Mouse (Mus musculus) kidney, postnatal 4 days (tissue): ENCODE results near the gene Slc22a2.
"Not testable (repeated sequence)": the region's sequence is repeated elsewhere in the genome, so short reads cannot be mapped to it uniquely, and the experiment has no call there.

Source experiments
- DNase-seq, 2 experiments: peaks; one replicate each; pipeline ENCODE4 v3.0.0; 2021; ENCODE audit warnings: mixed read lengths in 2 of 2

Slc22a2 gene

DNA sequence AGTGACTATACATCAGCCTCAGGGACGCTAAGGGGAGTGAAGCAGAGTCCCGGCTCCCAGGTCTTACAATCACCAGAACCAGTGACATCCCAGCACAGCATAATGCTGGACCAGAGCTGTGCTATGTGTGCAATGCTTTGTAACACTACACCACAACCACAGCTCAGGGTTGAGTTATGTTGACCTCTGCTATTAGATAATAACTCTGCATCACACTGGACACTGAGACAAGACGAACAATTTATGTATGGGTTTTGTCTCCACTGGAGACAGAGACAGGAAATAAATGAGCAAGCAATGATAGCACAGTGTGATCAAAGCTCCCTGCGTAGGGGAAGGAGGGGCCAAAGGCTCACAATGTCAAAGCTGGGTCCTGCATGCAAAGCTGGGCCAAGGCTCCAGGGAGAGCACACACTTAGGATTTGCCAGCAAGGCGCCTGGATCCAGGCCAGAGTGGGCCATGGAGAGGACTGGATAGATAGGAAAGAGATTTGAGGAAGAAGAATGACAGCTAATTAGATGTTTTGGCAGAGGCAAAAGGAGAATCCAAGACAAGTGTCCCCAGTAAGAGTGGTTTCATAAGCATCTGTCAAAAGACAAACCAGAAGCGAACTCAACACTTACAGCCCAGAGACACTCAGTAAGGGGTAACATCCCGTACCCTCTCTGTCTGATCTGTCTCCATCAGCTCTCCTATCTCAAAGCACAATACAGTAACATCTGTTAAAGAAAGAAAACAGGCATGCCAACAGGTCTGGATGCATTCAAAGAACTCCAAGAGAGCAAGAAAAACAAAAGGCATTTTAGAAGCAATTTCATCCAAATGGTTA is 48.1 kb downstream of the Slc22a2 start:
- DNase-seq, result peak; percentile 76 to 80

DNA sequence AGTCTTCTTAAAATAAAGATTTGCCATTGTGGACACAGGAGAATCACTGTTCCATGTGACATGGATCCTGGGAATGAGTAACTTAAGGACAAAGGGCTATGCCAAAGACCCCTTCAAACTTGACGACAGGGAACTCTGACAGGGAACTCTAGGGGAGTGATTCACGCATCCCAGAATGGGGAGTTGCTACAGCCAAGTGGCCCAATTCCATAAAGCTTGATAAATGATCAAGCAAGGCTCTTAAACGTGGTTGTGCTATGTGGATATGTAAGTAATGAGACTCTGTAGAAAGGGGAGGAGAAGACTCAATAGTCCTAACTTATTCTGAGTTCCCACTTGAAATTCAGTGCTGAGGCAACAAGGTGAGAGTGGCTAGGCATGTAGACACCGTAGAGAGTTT is 50.9 kb downstream of the Slc22a2 start:
- DNase-seq, result peak in 1 of 2 experiments; percentile 15

DNA sequence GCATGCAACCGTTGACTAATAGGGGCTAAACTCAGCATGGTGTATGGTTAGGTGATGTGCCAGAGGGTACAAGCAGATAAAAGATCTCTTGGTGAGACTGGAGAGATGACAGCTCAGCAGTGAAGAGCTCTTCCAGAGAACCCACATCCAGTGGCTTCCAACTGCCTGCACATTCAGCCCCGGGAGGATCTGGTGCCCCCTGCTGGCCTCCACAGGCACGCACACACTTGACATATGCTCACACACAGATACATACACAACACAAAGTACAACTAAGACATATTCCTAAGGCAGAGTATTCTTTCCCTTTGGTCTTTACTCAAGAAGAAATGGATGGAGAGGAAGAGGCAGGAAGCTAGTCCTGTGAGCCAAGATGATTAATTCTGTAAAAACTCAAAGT is 55.7 kb downstream of the Slc22a2 start:
- DNase-seq, result no peak

DNA sequence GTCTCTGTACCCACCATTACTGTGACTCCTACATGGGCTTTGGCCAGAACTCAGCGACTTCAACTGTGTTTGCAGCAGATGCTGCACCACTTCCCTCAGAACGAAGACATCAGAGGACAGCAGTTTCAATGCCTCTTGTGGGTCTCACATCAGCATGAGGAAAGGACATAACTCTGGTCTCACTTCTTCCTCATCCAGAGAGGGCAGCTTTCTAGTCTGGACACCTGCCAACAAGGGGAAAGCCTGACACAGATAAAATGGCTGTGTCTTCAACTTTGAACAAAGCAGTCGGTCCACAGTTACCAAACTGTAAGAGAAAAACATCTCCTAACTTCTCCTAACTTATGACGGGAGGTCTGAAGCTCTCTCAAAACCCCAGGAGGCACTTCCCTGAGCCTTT is 57.2 kb downstream of the Slc22a2 start:
- DNase-seq, result no peak

DNA sequence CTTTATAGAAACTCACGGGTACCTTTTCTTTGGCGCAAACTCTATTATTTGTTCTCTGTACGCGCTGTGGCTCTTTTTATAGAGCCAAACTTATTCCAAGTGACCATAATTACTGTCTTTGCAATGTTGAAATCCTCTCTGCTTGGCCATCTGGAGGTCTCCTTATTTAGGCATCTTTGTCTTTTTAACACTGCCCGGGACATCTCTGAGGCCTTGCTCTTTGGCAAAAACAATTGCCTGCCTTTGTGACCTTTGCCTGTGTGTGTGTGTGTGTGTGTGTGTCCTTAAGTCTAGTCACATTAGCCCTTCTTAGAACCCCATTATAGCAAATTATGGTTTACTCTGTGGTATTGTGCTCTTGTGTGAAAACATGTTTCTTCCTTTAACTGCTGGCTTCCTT is 61.5 kb downstream of the Slc22a2 start:
- DNase-seq, result no peak

DNA sequence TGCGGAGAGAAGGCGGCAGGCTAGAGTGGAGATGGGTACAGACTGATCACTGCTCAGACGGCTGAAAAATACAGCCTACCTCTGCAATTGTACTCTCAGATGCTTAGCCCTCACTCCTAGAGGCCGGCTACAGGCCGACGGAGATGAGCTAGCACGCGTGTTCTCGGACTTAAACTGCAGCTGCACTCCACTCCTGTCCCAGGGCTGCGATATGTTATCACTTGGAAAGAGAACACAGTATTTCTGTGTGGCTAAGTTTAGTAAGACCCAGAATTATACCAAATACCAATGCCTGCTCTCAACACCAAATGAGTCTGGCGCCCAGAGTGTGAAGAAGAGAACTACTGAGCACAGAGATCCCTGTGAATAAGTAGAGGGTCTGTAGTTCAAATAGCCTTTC is 68.7 kb downstream of the Slc22a2 start:
- DNase-seq, result no peak

DNA sequence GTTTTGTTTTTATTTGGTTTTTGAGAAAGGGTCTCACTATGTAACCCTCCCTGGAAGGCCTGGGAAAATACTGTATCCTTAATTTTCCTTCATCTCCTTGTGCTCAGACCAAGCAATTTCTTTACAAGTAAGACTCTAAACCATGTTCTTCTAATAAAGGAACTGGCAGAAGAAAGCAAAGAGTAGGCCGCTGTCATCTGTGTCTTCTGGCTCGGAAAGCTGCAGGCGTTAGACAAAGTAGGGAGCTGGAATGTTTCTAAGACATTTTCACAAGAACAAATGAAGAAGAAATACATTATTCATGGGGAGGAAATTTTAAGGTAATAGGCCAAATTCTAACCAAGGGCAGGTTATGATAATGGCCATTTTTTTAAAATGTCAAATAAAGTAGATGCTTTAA is 70.1 kb downstream of the Slc22a2 start:
- DNase-seq, result no peak

DNA sequence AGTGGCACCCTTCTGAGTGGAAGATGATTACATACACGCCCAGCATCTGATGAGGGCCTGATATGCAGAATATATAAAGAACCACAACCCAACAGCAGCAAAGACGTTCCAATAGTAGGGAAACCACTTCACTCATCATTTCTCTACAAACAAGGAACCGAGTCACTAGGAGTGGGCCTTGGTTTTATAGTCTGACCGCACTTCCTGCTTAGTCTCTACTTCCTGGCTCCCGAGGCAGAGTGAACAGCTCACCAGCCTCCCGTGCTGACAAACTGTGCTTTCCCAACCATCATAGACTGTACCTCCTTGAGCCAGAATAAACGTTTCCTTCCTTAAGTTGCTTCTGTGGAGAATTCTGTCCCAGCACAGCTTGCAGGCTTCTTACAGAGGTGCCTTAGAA is 71.9 kb downstream of the Slc22a2 start:
- DNase-seq, result no peak

DNA sequence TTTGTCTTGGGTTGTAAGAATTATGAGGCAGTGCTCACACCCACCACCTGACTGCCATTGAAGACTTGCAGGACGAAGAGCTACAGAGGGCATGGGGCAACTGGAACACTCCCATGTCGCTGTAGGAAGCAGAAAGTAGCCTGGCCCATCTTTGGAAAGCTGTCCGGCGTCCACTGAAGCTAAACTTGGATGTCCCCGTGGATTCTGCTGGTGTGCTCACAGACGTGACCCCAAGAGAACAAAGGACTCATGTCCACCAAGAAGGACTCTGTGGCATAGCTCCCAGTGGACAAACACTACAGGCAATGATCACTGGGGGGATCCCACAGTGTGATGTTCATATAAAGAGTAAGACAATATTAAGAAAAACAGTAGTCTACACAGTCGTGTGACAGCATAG is 74.9 kb downstream of the Slc22a2 start:
- no peak for DNase-seq

DNA sequence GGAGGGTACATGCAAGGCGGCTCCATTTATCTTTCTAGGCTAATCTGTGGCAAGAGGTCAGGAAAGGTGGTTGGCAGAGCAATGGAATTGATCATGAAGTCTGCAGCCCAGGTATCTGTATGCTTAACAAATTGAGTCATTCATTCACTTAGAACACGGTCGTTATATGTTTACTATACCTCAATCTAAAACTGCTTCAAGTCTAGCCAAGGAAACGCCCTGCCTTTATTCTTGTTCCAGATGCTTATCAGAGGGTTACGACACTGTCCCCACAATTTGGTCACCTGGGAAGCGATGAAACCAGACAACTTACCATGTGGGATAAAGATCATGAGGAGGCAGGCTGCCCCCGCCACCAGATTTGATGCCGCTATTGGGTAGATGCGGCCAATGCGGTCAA is 75.3 kb downstream of the Slc22a2 start:
- DNase-seq, result no peak

DNA sequence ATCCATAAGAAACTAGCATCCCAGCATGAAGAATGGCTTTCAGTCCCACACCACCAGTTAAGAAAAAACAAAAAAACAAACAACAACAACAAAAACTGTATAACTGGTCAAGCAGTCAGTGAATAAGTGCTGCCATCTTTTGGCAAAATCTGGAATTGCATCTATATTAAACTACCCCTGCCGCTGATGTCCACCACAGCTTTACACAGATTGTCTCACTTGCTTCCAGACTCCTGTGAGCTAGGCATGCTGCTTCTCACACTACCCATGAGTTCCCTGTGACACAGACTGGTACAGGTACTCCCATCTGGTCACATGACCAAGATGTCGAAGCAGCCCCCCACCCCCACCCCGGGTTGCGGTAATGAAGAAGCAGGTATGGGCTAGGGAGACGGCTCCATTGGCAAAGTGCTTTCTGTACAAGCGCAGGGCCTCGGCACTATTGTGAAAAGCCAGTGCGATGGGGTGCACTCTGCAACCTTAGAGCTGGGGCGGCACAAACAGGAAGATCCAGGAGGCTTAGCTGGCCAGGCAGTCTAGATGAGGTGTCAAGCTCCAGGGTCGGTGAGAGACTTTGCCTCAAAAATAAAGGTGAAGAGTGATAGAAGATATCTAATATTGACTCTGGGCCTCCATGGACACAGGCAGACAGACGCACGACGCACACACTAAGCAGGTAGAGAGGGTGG is 76.8 kb downstream of the Slc22a2 start:
- peak in 1 of 2 experiments; percentile 39 for DNase-seq

DNA sequence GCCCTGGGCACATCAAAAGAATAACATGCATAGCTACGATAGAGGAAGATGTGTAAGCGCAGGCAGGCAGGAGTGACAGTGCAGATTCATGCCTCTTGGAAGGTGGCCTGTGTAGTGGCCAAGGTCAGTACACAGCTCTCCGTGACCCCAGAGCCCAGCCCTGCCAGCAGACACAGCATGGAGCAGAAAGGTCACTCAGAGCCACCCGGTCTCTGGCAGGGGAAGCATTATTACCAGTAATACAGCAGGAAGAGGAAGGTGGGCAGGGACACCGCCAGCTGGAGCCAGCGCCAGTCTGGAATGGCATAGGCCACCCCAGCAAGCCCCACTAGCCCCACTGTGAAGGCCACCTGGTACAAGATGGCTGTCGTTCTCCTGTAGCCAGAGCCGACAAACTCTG is 80.2 kb downstream of the Slc22a2 start:
- DNase-seq, result no peak

DNA sequence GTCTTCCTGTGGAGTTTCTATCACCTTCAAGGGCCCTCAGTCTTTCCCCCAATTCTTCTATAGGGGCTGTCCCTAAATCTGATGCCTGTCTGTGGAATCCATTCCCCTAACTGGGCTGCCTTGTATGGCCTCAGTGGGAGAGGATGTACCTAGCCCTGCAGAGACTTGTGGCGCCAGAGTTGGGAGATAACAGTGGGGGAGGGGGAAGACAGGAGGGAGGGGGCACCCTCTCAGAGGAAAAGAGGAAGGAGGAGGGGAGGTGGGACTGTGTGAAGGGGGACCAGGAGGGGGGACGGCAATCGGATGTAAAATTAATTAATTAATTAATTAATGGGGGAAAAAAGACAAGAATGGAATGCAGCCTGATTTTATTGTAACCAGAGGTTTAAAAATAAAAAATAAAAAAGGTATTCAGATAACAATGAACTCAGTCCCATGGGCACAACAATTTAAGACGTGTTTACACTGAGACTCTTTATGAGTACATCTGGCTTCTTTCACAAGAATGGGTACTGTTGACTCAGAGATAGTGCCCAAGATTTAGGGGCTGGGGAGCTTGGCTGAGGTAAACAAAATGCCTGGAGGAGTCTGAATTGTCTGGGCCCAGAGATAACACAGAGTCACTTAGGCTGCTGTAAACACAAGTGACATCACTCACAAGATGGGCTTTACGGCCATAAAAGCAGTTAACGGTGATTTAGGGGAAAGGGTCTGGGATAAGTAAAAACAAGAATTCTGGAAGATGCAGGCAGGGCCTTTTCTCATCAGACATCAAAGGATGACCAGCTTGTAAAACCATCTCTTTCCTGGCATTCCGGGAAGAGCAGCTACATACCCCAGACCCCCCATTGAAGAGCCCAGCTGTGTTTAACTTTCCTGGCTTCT is 84.8 kb downstream of the Slc22a2 start:
- DNase-seq, result no peak

DNA sequence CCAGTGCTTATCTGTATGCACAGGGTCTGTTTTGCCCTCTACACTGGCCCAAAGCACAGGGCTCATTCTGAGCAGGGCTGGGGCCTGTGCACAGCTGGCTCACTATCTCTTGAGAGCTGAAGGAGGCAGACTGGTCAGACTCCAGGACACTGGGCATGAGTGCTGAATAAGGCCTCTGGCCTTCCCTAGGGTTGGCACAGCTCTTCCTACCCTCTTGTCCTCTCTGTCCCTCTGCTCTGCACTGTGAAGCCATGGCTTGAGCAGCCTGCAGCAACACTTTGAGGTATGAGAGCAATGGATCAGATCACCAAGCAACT is 85.4 kb downstream of the Slc22a2 start:
- peak in 1 of 2 experiments; percentile 35 for DNase-seq

DNA sequence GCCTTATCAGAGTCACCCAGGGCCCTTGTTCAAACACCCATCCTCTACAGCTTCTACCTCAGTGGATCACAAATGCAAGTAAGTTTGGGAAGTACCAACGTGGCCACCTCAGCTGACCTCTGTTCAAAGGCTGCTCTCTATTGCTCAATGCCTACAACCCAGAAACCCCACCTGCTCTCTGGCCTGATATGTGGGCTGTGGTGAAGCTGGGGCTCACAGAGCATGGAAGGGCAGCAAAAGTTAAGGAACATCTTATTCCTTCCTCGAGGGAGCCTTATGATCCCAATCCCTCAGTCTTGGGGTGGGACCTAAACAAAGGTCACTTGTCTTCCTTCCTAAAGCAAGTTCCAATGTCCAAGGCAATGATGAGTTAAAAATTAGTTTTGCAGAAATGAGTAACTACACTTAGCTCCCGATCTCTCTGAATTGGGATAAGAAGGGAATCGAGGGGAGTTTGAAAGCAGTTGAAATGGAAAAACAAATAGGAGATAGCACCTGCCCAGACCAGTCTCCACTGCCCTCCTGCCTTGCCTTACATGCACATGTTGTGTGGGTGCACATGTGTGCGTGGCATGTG is 87.2 kb downstream of the Slc22a2 start:
- DNase-seq, result no peak

DNA sequence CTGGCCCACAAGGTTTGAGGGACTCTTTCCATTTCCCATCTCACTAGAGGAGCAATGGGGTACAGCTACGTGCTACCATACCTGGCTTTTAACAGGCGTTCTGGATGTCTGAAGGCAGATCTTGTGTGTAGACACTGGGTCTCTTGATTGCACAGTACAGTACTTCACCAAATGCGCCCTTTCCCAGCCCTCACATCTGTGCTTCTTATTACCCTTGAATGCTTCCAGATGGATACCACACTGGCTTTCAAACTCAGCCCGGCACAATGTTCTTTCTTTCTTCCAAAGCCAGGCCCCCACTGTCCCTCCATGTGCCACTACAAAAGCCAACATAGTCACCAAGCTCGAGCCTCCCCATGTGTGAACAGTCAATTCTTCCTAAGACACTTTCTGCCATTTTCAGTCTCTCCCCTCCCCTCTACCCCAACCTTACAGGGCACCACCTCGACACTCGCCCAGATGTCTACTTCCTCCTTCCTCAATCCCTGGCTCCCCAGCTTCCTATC is 88.4 kb downstream of the Slc22a2 start:
- DNase-seq, result no peak

DNA sequence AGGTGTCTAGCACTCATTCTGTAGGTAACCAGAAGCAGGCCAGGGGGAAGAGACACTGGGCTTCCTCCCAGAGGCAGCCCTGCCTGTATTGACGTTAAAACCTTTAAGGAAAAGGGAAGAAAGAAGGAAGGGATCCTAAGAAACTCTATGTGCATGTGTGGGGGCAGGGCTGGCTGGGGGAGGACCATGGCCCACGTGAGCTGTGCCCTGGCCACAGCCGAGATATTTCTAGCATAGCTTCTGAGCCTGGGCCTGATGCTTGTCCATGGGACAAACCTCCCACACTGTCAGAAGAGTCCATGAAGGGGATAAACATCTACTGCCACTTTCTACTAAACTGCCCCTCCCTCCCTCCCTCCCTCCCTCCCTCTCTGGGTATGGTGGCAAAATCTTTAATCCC is 89.9 kb downstream of the Slc22a2 start:
- peak in 1 of 2 experiments; percentile 46 for DNase-seq

DNA sequence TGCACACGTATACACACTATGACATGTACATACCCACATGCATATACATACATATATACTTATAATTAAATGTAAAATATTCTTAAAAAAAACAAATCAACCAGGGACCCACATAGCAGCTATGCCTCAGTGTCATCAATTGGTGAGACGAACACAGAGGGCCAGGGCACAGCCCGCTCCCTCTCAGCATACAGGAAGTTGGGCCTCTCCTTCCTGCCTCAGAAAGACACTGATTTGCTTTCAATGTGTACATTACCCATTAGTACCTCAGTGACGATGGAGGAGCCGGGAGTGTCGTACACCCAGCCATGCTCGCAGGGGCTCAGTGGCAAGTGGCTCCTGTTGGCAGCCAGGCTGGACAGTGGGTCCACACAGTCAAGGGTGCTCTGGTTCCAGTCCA is 91.0 kb downstream of the Slc22a2 start:
- not testable (repeated sequence) for DNase-seq

DNA sequence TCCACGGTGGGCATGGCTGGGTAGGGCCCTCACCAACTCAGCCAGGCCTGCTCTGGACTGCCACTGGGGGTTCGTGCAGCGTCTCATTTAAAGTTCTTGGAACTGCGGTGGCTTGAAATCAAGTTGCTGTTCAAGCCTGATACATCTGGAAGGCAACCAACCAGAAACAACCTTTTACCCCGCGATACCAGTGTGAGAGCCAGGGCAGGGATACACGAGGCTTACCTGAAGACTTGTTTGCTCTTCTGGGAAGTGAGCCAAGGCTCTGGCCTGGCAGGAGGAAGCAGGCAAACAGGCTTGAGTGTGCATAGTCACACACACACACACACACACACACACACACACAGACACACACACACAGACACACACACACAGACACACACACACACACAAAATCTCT is 91.7 kb downstream of the Slc22a2 start, which contains the start of gene Slc22a1:
Gene Slc22a1, minus strand, starts transcription at position 184 of the 400 bp plus-strand sequence.
- DNase-seq, result peak; percentile 32 to 58

DNA sequence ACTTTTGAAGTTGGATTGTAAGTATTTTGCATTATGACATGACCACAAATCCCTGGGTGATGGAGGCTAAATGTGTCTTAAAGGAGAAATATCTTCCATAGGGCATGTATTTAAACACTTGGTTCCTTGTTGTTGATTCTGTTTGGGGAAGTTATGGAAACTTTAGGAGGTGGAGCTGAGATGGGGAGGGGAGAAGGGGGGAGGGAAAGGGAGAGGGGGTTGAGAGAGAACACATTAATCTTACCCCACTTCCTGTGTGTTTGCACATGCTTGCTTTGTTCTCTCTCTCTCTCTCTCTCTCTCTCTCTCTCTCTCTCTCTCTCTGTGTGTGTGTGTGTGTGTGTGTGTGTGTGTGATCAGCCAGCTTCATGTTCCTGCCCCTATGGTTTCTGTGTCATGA is 93.2 kb downstream of the Slc22a2 start:
- DNase-seq, result no peak
